Mouse (Mus musculus) embryonic stem cell, embryonic (primary cell): ENCODE data around the gene Siae.

Source experiments
- CTCF ChIA-PET, 4 experiments: fragments of 300-600 bp in 2 of 4; fragments of 350-600 bp in 2 of 4; sonication (Branson Sonifier 250); formaldehyde crosslinking; loops; one replicate each; lab custom pipeline; 2022; ENCODE audit warnings: inconsistent platforms in 2 of 4; lab: Charles Lee
- POLR2A ChIA-PET, 4 experiments: fragments of 300-600 bp in 2 of 4; fragments of 350-600 bp in 2 of 4; sonication (Branson Sonifier 250); formaldehyde crosslinking; loops; one replicate each; lab custom pipeline; 2022; ENCODE audit warnings: antibody characterized with exemption in 4 of 4, inconsistent platforms in 1 of 4; lab: Charles Lee

Gene Siae

DNA sequence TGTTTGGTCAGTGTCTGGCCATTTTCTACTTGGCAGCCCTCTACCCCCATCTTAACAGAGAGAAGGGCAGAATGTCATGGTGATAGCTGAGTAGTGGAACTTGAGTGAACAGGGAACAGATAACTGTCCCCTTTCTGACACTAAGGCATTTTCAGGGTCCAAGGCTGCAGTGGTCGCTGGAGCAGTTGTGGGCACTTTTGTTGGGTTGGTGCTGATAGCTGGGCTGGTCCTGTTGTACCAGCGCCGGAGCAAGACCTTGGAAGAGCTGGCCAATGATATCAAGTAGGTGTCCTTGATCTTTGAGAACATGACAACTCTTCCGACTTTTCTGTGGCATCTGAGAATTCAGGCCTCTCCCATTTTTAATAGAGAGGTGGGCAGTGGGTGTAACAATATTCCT lies 18.6 kb upstream of the Siae start:
- POLR2A ChIA-PET, result no interaction called here

DNA sequence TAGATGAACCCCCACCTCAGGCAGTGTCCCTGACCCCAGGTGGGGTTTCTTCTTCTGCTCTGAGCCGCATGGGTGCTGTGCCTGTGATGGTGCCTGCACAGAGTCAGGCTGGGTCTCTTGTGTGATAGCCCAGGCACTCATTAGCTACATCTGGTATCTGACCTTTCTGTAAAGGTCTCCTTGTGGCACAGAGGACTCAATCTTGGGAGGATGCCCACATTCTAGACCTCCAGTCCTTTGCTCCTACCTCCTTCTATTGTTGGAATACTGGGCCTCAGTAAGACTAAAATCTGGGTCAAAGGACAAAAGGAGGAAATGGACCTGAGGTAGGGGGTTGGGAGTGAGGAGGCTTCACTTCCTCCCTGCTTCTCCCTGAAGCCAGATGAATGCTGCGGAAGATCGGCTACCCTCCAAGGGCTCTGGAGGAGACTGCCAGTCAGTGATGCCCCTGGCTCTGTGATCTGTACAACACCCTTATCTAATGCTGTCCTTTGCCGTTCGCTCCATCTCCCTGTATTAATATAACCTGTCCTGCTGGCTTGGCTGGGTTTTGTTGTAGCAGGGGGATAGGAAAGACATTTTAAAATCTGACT lies 17.7 kb upstream of the Siae start:
- POLR2A ChIA-PET, result interaction anchor here in 1 of 4 experiments (0.7 kb wide), 1 partner anchor 19 kb away, joined by 8 read pairs; no protein-coding TSS in a partner anchor
- CTCF ChIA-PET, result interaction anchor here in 2 of 4 experiments (0.6 to 2.0 kb wide), 2 partner anchors 11 to 70 kb away, joined by 3 to 7 read pairs; no protein-coding TSS in a partner anchor

More for the DNA sequence above, 18.6 kb upstream of the Siae start:
- CTCF ChIA-PET, result interaction anchor here in 1 of 4 experiments (1.2 kb wide), 1 partner anchor 8 kb away, joined by 3 read pairs; no protein-coding TSS in a partner anchor

DNA sequence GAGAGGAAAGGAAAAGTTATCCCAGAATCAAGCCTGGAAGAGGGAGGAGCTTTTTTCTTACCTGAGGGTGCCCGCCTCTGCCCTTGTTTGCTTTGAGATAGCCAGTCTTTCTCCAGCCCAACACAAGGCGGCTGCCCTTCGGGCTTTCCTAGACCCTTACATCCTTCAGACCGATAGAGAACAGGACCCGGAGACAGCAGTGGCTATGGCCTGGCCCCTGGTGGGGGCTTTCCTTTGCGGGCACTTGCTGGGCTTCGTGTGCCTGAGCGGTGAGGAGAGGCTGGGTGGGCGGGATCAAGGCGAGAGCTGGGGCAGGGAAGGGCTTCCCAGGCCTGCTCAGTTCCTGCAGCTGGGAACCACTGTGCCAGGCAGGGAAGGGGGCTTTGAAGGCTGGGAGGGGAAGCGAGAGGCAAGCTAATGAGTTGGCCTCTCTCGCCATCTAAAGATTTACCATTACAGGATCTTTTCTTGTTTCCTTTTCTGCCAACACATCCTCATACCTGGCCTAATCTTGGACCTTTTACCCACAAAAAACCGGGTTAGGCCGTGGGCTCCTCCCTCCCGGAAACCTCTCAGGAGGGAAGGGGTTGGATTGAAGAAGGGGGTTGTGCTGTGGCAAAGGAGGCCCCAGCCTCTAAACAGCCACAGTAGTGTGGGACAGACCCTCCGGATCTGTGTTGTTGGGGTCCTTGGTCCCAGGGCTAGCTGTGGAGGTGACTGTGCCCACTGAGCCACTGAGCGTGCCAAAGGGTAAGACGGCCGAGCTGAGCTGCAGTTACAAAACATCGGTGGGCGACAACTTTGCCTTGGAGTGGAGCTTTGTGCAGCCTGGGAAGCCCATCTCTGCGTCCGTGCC lies 16.1 kb upstream of the Siae start, which contains the start of gene Vsig2:
TSS of gene Vsig2 (plus strand) at position 86 of the 856 bp plus-strand sequence.
- POLR2A ChIA-PET, result interaction anchor here in 3 of 4 experiments (0.9 to 1.5 kb wide), 11 partner anchors 8 to 115 kb away, joined by 3 to 5 read pairs (median 3); partner anchors contain the start of genes Esam (in 1 of the 3) and Spa17 (in 1 of the 3)
- CTCF ChIA-PET, result interaction anchor here (0.5 to 2.0 kb wide), 7 partner anchors 8 to 76 kb away, joined by 3 to 7 read pairs (median 3); partner anchors contain the start of gene Esam (in 1 of the 4)

DNA sequence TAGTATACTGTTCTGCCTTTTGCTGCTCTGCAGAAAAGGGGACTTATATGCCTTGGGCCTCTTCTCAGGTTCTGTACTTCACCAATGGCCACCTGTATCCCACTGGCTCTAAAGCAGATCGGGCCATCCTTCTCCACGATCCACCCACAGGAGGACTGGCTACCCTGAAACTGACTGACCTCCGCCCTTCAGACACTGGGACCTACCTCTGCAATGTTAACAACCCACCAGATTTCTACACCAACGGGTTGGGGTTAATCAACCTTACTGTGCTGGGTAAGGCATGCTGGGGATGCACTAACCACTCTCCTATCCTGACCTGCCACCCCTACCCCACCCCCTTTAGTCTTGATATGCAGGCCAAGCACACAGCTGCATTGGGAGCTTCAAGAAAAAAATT lies 15.3 kb upstream of the Siae start:
- ChIA-PET POLR2A (interaction anchor here in 3 of 4 experiments (0.7 to 1.5 kb wide), 5 partner anchors 9 to 116 kb away, joined by 3 to 4 read pairs (median 3); no protein-coding TSS in a partner anchor), CTCF (interaction anchor here in 2 of 4 experiments (0.6 to 2.0 kb wide), 2 partner anchors 9 to 92 kb away, joined by 3 to 6 read pairs; no protein-coding TSS in a partner anchor)

DNA sequence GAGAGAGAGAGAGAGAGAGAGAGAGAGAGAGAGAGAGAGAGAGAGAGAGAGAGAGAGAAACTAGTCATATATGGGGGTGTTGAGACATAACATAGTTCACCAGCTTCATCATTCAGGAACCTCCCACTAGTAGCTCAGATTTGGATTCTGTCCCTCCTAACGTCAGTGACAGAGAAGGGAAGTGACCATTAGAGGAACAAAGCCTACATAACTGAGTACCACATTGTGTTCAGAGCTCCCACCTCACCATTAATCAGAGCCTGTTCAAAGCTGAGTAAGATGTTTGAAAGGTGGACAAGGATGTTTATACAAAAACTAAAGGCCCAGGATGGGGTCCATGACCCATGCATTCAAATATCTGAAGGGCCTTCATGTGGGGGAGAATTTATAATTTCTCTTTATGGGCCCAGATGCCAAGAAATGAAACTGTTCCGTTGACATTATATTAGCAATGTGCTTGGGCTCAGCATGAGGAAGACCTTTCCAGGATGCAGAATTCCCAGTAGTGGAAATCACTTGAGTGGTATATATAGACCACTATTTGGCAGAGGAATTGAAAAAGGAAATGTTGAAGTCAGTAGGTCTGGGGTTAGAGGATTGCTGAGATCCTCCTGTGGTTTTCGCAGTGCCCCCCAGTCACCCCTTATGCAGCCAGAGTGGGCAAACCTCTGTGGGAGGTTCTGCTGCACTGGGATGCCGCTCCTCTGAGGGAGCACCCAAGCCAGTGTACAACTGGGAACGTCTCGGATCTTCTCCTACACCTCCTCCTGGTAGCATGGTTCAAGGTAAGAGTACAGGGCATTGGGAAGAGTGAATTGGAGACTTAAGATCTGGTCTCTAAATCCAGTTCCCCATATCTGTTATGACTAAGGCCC lies 14.6 kb upstream of the Siae start:
- ChIA-PET POLR2A (interaction anchor here in 2 of 4 experiments (0.6 to 5.1 kb wide), 9 partner anchors 8 to 73 kb away, joined by 3 to 36 read pairs (median 3); partner anchors contain the start of genes Esam (in 1 of the 2), Msantd2 (in 1 of the 2) and Spa17 (in 1 of the 2)), CTCF (interaction anchor here in 2 of 4 experiments (0.6 to 2.0 kb wide), 2 partner anchors 10 to 92 kb away, joined by 3 to 6 read pairs; no protein-coding TSS in a partner anchor)

DNA sequence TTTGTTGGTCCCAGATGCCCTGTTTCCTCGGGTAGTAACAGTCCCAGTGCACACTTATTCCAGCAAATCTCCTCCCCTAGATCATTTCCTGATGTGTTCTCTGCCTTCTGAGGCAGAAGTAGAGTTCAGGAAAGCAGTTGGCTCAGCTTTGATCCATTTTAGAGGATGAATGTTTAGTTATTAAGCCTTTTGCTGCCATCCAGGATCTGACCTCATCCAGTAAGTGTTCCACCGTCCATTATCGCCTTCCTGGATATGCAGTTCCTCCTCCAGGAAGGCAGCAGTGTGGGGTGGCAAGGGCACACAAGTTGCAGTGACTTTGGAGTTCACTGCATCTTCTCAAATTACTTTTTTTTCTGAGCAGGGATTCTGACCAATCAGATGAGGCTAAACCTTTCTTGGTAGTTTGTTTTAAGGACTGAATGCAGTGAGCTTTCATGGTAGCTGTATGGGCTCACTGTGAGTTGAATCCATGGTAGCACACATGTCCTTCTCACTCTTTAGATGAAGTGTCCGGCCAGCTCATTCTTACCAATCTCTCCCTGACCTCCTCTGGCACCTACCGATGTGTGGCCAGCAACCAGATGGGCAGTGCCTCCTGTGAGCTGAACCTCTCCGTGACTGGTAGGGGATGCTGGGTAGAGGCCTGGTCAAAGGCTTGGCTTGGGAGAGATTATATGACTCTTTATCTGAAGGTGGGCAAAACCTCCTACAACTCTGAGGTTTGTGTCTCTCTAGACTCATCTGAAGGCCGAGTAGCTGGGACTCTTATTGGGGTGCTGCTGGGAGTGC lies 13.5 kb upstream of the Siae start:
- CTCF ChIA-PET, result interaction anchor here in 3 of 4 experiments (0.8 to 1.4 kb wide), 5 partner anchors 12 to 79 kb away, joined by 3 to 4 read pairs (median 3); no protein-coding TSS in a partner anchor
- POLR2A ChIA-PET, result interaction anchor here in 2 of 4 experiments (0.6 to 5.1 kb wide), 8 partner anchors 9 to 72 kb away, joined by 3 to 36 read pairs (median 3); partner anchors contain the start of genes Esam (in 1 of the 2), Msantd2 (in 1 of the 2) and Spa17 (in 1 of the 2)

DNA sequence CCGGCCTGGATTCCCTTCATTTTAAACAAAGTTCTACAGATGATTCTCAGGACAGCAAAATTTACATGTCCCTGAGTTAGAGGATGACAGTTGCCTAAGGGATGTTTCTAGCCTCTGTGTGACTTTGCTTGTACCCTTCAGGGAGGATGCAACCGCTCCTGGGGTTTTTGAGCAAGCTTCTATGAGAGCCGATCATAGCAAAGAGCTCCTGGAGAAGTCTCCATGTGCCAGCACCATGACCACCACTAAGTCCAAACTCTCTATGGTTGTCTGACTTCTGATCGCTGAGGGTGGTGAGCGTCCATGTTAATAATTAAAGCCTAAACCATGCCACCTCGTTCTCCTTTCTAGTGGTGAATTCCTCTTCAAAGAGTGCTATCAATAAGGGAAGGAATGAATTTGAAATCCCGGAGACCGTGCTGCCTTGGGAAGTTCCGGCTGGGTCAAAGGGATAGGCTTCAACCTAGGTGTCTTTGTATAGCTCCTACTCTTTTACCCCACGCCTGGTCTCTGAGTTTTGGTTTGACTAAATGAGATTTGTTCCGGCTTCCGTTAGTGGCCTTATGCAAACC lies 11.5 kb upstream of the Siae start:
- ChIA-PET CTCF (interaction anchor here in 3 of 4 experiments (0.5 to 2.4 kb wide), 11 partner anchors 13 to 327 kb away, joined by 3 to 11 read pairs (median 4); partner anchors contain the start of gene Esam (in 1 of the 3)), POLR2A (interaction anchor here in 2 of 4 experiments (0.6 to 5.1 kb wide), 4 partner anchors 15 to 88 kb away, joined by 3 to 36 read pairs (median 10); partner anchors contain the start of gene Esam (in 1 of the 2))

DNA sequence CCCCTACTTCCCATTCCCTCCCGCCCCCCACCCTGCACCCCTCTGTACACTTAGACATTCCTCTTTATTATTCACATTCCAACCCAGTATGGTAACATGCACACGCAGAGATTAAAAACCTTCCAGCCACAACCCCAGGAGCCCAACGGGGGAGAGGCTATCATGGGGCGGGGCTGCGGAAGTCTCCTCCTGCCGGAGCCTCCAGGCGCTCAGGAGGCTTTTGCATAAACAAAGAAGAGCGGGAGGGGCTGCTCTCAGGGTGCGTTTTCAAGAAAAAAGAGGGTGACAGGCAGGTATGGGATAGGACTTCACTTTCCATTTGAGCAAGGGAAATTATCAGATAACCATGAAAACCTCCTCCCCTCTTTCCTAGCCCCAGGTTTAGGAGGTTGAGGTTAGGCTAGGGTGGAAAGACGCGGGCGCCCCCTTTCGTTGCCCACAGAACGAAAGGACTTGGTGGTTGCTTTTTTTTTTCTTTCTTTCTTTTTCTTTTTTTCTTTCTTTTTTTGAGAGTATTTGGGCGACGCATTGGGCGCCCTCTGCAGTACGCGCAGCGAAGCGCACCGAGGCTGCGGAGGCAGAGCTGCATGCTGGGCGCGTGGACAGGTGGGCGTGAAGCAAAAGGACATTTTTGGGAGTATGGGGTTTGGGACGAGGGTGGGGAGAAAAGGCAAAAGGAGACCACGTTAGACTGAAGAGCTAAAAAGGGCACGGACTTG lies 10.9 kb upstream of the Siae start:
- ChIA-PET CTCF (interaction anchor here (0.6 to 2.4 kb wide), 37 partner anchors 8 to 570 kb away, joined by 3 to 18 read pairs (median 4); partner anchors contain the start of genes Esam (in 1 of the 4) and Robo3 (in 1 of the 4)), POLR2A (interaction anchor here (0.6 to 5.1 kb wide), 11 partner anchors 11 to 217 kb away, joined by 3 to 36 read pairs (median 3); partner anchors contain the start of genes Esam (in 1 of the 4) and Msantd2 (in 1 of the 4))

DNA sequence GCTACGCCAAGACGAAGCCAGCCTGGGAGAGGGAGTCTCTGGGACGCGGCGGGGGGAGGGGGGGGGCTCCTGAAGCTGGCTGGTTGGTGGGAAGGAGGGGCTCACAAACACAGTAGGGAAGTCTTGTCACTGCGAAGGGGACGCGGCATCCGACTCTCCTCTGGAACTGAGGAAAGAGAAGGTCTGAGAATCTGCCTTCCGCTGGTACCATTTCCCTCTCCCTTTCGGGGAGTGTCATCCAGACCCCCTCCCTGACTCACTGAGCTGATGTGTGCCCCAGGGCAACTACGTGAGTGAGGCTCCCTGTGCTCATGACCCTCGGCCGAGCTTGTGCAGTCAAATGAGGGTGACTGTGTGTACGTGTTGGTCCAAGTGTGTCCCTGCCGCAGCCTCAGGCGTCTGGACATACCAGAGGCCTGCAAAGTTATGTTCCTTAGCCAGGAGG lies 10.3 kb upstream of the Siae start:
- CTCF ChIA-PET, result interaction anchor here (0.6 to 2.4 kb wide), 35 partner anchors 9 to 571 kb away, joined by 3 to 18 read pairs (median 4); partner anchors contain the start of gene Robo3 (in 1 of the 4)
- POLR2A ChIA-PET, result interaction anchor here (0.6 to 5.1 kb wide), 10 partner anchors 12 to 217 kb away, joined by 3 to 36 read pairs (median 3); partner anchors contain the start of genes Esam (in 1 of the 4) and Msantd2 (in 1 of the 4)

DNA sequence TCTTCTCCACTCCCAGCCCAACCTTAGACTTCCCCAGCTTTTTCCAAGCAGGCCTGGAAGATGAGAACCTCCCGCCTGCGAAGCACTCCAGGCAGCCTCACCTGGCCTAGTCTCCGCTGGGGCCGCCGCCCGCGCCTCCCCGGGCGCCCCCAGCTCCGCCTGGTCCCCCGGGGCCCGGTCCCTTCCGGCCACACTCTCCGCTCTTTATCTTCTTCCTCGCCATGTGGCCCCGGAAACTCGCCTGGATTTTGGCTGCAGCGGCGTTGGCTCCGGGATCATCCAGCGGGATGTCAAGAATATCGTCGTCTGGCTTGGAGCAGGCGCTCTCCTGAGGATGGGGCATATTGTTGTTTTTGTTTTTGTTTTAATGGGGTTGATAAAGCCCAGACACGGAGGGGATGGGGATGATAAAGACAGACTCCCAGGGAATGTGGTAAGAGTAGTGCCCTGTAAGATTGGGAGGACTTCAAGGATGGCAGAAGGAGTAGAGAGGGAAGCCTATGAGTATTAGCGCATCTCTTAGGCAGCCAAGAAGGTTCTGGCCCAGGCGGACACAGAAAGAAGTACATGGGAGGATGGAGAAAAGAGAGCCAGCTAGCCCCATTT lies 9.5 kb upstream of the Siae start:
- CTCF ChIA-PET, result interaction anchor here (0.7 to 2.4 kb wide), 22 partner anchors 9 to 296 kb away, joined by 3 to 18 read pairs (median 4); partner anchors contain the start of gene Robo3 (in 1 of the 4)

DNA sequence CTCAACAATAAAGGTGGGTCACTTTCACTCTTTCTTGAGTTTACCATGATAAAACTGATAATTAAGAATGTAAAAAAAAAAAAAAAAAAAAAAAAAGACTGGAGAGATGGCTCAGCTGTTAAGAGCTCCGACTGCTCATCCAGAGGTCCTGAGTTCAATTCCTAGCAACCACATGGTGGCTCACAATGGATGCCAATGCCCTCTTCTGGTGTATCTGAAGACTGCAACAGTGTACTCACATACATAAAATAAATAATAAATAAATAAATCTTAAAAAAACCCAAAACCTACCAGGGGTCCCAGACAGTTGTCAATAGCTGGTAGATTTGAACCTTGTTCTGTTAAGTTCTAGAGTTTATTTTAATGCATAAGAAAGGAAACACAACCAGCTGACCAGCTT lies 8.6 kb upstream of the Siae start:
- ChIA-PET CTCF (interaction anchor here (0.6 to 1.8 kb wide), 14 partner anchors 15 to 297 kb away, joined by 3 to 13 read pairs (median 4); no protein-coding TSS in a partner anchor), POLR2A (interaction anchor here in 1 of 4 experiments (0.7 to 1.6 kb wide), 3 partner anchors 20 to 110 kb away, joined by 3 to 6 read pairs (median 5); partner anchors contain the start of gene Tbrg1)

More for the DNA sequence above, 9.5 kb upstream of the Siae start:
- POLR2A ChIA-PET, result interaction anchor here in 3 of 4 experiments (0.5 to 5.1 kb wide), 8 partner anchors 13 to 111 kb away, joined by 3 to 36 read pairs (median 4); partner anchors contain the start of genes Esam (in 1 of the 3), Msantd2 (in 1 of the 3) and Tbrg1 (in 1 of the 3)

DNA sequence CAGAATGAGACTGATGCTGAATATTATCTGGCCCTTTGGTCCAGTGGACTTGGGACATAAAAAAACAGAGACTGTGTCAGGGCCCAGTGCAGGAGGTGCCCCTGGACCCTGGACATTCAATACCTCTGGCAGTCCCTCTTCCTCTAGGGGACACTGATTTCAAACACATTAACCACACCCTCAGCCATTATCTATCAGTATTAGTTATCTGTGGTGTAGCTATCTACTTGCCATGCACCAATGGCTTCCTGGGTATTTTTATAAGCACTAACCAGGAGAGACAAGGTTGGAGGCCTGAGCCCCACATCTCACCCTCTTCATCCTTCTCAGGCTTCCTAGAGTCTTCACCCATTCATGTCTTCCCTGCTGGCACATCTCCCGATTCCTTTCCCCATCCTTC lies 5.1 kb upstream of the Siae start:
- POLR2A ChIA-PET, result interaction anchor here in 1 of 4 experiments (0.6 to 1.2 kb wide), 3 partner anchors 73 to 117 kb away, joined by 3 read pairs; no protein-coding TSS in a partner anchor
- CTCF ChIA-PET, result interaction anchor here in 1 of 4 experiments (0.7 kb wide), 1 partner anchor 19 kb away, joined by 3 read pairs; no protein-coding TSS in a partner anchor

DNA sequence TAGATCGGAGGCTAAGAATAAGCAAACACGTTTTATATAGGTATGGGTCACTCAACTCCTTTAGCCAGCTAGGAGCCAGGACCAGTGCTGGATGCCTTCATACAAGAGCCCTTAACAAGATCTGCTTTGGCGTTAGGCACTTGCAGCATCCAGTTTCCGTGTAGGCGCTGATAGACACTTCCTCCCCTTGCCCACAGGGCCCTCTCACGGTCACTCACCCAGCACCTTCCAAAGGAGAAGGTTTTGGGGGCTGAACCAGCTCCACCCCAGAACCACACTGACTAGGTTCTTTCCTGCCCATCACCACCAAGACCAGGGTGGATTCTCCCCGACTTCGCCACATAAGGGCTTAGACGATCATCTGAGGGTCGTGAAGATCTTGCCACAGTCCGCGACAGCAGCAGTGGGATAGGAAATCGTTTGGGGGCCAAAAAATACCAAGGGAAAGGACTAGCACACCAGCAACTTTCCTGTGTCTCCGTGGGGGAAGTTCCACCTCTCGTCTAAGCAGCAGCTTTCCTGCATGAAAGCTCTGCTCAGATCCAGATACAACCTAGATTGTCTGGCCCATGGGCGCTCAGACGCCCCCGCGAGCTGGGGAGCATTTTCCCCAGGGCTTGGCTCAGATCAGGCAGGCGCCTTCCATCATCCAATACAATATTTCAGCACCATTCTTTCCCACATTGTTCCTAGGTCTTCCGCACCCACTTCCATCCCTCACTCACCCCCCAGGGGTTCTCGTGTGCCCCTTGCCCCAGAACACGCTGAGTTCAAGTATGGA lies 3.6 kb upstream of the Siae start:
- POLR2A ChIA-PET, result interaction anchor here in 1 of 4 experiments (1.0 to 1.2 kb wide), 3 partner anchors 10 to 62 kb away, joined by 3 to 4 read pairs (median 4); partner anchors contain the start of gene Spa17
- CTCF ChIA-PET, result interaction anchor here in 1 of 4 experiments (0.5 kb wide), 1 partner anchor 63 kb away, joined by 7 read pairs; the partner anchor contains the start of gene Msantd2
